Mouse (Mus musculus): ENCODE measurements at regions not wholly inside any gene's neighbourhood (a gene's known extent, or its start where the extent isn't known, plus 50 kb on each side); places are given as distances from the start of the nearest gene placed in this dataset.

DNA sequence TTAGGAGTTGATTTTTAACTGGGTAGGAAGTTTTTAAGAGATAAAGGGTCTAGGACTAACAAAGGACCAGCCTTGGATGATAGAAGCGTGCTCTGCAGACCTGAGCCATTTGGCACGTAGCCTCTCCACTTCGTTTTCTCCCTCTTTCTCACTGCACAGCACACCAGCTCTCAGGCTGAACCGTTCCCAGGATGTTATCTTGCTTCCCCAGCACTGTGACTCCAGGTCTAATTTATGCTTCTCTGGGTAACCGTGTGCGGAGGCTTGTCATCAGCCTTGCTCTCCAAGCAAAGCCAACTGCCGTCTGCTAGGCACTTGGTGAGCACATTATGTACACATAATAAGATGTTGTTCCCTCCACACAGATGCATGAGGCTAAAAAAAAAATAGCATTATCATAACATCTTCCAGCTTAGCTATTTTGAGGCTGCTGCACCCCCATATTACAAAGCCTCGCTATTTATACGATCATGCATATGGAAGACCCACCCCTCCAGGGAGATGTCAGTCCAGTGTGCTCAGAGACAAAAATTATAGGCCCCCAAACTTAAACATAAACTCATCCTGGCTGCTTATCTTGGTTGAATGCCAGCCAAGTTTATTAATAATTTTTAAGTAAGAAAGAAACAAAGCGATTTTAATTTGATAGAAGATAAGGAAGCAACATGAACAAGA is 210.3 kb upstream of the Actbl2 start:
- DNase-seq (ENCODE audit: low spot score): no peak
- intact Hi-C loops (cut with DNase I): no loop called here

DNA sequence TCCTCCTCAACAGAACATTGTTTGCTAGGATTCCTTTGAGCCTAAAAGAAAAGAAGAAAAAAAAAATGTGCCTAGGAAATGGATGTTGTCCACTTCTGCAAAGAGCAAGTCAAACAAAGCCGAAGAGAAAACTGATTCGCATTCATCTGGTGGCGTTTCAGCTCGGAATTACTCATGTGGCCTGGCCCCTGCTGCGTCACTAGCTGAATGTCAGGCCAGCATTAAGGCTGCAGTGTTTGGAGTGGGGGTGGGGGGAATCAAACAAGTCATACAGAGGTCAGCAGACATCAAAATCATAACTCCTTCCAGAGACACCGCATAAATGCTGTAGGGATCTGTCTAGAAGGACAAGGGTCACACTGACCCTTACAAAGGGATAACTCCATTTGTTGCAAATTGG is 204.7 kb upstream of the Actbl2 start:
- DNase-seq (ENCODE audit: low spot score): no peak
- intact Hi-C loops (cut with DNase I): no loop called here

DNA sequence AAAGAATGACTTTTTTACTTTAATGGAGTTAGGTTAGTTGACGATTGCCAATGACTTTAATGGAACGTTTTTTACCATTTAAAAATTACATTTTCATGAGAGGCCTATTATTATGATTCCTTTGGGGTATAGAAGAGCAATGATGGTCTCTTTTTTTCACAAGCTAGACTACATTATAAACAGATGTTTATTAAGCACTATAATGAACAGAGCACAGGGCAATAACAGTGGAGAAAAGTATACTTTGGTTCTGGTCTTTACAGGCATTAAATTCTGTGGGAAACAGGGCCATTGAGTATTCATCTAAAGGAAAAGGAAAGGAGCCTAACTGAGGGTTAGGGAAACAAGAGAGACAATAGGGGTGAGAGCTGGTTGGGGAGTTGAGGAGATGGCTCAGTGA is 199.0 kb upstream of the Actbl2 start:
- intact Hi-C loops (cut with DNase I): no loop called here
- DNase-seq (ENCODE audit: low spot score): no peak

DNA sequence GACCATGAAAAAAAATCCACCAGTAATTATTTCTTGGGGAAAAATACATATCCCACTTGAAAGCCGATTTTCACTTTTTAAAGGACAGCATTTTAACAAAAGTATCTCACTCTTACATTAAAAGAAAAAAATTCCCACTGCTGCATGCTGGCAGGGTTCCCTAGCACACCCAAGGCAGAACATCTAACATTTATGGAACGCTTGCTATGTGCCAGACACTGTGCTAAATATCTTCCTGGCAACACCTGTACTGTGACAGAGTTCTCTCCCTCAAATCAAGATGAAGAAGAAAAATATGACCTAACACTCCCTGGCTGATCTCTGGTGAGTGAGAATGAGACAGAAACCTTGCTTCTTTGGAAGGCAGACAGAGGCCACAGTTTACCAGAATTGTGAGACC is 167.1 kb upstream of the Actbl2 start:
- intact Hi-C loops (cut with DNase I): no loop called here
- no peak for DNase-seq (ENCODE audit: low spot score)

DNA sequence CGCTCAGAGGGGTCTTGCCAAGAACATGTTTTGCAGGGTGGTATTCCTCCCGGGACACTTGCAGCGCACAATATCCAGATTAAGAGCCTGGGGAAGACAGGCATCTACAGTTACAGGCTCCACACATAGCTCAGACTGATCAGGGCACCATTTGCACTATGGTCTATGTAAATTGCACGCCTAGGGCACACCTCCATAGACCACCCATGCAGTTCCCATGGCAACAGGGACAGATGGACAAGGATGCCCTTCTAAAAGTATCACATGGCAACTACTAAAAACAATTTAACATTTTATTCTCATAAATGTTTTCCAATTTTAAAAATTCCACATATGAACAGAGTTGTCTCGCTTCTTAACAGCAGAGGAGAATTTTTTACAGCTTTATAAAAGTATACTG is 158.7 kb upstream of the Actbl2 start:
- intact Hi-C loops (cut with DNase I): no loop called here
- DNase-seq (ENCODE audit: low spot score): no peak

DNA sequence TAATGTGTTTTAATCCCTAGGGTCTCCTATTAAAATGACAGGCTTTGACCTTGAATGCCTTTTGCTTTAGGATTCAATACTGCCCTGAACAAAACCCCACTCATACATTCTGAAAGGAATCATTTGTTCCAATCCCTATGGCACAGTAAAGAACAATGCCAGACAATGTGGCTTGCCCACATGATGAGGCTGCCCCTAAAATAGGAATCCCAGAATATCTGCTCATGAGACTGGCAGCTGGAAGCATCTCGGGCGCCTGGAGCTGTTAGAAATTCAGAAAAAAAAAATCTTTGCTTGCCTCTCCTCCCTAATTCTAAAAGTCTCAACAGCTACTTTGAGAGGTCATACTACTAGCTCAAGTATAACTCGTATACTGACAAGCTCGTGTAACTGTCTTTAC is 157.5 kb upstream of the Actbl2 start:
- intact Hi-C loops (cut with DNase I): no loop called here
- no peak for DNase-seq (ENCODE audit: low spot score)

DNA sequence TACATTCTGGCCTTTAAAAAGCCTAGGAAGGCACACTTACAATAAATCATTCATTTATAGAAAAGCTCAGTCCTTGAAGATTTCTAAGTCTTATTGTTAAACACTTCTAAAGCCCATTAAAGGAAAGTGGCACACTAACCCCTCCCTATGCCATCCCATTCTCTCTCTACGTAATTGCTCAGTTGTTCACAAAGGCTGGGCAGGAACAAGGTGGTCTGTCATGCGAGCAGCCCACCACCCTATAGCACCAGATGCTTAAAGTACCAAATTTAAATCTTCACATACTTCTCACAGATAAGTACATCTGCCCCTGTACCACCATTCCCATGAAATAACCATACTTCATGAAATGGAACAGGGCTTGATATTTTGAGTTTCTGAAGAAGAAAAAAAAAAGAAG is 156.1 kb upstream of the Actbl2 start:
- intact Hi-C loops (cut with DNase I): no loop called here
- no peak for DNase-seq (ENCODE audit: low spot score)

DNA sequence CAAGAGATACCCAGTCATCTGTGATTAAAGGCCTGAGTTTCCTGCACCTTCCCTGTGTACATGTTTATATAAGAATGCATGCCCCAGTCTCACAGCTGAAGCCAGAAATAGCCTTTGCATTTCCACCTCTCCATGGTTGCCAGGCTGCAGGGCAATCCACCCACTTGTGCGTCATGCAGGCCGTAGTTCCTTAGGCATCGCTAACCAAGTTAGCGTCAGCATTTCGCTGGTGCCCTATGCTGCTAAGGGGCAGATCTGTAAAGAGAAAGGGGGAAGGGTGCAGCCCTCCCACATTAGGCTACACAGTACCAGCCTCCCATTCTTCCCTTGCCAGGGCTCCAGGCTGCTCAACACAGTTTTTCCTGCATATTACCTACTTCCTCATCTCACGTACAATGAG is 155.6 kb upstream of the Actbl2 start:
- intact Hi-C loops (cut with DNase I): no loop called here
- DNase-seq (ENCODE audit: low spot score): no peak

DNA sequence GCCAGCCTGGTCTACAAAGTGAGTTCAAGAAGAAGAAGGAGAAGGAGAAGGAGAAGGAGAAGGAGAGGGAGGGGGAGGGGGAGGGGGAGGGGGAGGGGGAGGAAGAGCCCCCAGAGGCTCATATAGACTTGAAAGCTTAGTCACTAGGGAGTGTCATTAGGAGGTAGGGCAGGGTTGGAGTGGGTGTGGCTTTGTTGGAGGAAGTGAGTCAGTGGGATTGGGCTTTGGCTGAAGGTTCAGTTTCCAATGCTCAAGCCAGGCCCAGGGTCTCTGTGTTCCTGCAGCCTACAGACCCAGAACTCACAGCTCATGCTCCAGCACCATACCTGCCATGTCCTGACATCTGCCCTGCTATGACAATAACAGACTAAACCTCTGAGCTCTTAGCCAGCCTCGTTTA is 154.4 kb upstream of the Actbl2 start:
- intact Hi-C loops (cut with DNase I): no loop called here
- no peak for DNase-seq (ENCODE audit: low spot score)

DNA sequence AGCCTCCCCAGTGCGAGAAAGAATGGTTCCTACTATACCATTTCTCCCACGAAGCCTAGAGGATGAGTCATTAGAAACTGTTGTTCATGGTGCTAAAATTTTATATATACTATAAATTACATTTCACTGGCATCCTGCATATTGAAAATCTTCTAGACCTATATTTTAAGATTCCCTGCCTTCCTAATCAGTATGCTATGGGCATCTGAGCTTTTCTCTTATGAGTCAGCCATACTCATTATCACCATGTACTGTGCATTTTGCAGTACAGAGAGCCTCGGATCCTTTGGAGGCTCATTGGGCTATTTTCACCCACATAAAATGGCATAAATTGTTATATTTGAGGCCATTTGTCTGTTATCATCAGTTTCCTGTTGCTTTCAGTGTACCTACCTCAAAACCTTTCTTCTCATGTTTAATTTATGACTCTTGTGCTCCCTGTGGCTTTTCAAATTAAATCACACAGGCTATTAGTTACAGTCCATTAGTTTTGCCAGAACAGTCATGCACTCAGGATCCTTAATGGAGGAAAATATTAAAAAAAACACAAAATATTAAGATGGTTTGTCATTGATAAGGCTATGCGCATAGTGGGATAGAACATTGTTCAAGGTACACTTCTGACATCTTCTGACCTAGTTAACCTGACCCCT is 150.1 kb upstream of the Actbl2 start:
- intact Hi-C loops (cut with DNase I): no loop called here
- no peak for DNase-seq (ENCODE audit: low spot score)

DNA sequence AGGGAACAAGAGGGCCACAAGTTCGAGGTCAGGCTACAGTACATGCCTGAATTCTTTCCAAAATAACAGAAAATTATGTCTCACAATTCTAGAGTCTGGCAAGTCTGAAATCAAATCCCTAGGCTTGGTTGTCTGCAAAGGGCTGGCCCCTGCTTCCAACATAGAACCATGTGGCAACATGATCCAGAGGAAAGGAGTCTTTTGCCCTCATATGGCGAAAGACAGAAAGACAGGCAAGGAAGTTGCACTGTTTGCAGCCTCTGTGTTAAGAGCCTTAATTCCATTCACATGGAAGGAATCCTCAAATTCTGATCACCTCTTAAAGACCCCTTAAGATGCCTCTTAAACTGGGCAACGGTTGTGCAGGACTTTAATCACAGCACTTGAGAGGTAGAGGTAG is 123.7 kb upstream of the Actbl2 start:
- intact Hi-C loops (cut with DNase I): no loop called here
- DNase-seq (ENCODE audit: low spot score): no peak

DNA sequence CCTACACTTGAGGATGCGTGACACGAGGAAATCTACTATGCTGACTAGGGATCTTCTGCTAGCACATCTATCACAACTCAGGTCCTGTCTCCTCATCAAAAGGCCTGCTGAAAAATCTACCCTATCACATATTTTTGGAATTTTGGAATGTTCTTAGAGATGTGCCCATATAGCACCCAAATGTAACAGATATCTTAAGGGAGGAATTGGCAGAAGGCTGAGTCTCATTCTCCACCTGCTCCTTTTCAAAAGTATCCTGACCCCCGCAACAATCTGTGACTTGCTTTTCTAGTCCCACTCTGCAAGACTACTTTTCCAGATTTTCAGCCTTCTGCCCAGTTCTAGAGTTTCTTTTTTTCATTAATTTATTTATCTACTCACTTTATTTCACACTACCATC is 118.4 kb upstream of the Actbl2 start:
- DNase-seq (ENCODE audit: low spot score): no peak
- intact Hi-C loops (cut with DNase I): no loop called here

DNA sequence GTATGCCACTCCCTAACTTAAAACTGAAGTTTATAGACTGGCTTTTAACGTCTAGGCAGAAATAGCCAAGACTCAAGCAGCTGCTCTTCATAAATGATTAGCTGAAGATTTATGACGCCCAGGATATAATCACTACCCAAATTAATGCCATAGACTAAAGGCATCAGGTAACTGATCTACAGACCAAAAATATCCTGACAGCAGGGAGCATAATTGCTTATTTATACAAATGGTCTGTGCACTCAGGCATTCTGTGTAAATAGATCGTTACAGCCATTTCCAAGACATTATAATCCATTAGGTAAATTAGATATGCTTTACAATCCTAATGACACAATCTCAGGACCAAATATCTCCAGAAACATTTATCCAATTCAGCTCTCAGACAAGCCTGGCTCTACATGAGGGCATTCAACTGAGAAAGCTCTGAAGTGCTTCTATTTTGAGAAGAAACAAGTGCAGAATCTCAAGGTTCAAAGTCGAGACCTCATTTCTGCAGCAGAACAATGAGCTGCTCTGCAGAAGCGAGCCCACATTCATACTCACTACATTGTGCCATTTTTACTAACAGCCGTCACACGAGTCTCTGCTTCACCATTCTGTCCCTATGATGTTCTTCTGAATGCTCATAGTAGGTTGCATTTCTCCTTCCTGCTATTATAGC is 111.9 kb upstream of the Actbl2 start:
- DNase-seq (ENCODE audit: low spot score): no peak
- intact Hi-C loops (cut with DNase I): no loop called here

DNA sequence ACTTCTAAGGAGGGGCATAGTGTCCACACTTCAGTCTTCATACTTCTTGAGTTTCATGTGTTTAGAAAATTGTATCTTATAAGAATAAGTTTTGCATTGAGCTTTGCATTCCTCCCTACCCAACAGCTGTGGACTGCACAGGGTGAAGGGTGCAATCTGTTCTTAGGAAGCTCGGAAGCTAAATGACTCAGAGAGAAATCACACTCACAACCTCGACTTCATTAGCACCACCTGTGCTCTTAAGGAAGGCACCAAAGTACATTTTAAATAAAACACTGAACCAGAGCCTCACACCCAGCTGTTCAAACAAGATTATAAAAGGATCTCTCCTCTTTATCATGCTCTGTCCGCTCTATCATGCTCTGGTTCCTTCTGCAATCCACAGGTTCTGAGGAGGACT is 110.1 kb upstream of the Actbl2 start:
- DNase-seq (ENCODE audit: low spot score): no peak
- intact Hi-C loops (cut with DNase I): no loop called here

DNA sequence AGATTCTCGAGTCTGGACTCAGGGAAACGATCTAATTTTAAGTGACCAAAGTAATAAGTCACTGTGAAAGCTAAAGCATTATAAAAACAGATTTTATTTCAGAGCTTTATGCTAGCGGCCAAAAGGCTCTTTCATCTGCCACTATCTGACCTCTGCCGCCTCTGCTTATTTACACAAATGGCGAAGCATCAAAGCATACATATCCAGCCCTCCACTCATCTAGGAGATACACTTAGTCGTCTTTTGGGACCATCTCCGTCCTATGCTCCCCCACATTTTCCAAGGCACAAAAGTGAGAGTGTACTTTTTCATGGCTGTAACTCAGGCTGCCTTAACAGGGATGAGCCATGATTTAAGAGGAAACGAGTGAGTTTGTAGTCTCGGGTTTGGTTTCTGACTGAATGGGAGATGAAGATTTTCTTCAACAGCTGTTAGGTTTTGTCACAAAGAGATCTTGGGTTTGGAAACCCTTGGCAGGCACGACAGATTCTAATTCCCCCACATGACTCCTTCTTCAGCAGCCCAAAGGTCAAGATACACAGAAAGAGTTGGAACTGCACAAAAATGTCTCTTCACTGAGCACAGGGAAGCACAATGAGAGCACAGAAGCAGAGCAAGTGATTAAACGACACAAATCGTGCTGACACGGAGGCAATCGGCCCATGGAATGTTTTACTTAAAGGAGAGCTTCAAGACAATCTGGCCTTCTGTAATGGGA is 96.7 kb upstream of the Actbl2 start:
- intact Hi-C loops (cut with DNase I): no loop called here
- no peak for DNase-seq (ENCODE audit: low spot score)

DNA sequence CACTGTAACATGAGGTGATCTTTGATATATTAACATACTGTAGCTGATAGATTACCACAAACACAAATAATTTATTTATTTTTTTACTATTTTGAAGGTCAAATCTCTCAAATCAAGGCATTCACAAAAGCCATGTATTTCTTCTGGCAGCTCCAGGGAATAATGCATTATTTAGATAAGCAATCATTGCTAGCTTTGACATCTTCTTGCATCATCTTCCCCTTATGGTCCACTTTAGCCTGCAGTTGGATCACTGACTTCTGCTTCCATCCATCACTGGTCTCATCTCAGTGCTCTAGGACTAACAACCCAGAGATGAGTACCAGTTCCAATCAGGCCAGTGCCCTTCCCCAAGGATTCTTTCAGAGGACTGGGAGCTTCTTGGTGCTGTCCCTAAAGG is 95.3 kb upstream of the Actbl2 start:
- DNase-seq (ENCODE audit: low spot score): no peak
- intact Hi-C loops (cut with DNase I): no loop called here

DNA sequence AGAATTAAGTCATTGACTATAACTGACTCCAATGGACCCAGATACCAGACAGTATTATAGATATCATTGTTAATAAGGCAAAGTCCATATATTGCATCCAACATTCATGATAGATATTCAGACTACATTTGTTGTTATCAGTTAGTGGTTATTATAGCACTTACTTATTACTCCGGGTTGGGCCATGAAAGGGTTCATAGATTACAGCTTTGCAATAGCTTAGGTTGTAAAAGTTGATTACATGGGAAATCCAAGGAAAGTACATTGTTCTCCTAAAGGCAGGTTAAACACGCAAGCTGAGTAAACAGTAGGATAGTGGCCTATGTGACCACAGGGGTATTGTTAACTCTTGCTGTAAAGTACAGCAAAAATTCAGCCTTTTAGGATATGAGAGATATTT is 89.3 kb upstream of the Actbl2 start:
- intact Hi-C loops (cut with DNase I): no loop called here

DNA sequence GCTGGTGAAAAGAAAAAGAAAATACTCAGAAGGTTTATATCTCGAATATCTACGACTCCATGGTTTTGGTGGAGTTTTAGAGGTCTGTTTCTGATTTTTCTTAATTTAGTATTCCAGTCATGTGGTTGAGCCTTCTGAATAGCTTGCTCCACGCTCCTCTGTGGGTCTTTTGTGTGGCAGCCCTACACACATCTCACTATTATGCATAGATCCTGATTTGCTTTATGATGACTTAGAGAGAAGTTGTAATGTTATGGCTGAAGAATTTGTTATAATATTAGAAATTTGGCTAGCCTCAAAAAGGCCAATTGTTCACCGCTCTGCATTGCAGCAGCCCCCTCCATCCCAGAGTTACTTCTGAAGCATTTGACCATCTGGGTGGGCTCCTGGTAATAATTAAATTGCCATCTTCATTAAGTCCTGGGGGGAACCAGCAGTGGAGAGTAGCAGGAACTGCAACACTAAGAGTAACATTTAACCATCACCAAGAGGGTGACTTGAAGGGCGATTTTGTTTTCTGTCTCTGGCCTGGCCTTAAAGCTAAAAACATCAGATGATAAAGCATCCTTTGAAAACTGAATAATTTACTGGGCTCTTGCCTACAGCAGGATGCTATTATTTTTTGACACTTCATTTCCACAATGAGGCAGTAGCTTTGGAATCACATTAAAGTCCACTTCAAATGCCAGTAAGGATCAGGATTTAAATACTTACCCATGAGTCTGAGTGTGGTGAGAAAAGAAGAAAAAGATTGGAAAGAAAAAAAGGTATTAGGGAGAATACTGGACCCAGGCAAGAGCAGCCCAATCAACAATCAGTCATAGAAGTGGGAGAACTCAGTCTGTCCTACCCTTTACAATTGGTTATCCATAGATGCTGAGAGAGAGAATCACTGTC is 84.3 kb upstream of the Actbl2 start:
- intact Hi-C loops (cut with DNase I): no loop called here
- no peak for DNase-seq (ENCODE audit: low spot score)

More for the DNA sequence above, 89.3 kb upstream of the Actbl2 start:
- DNase-seq (ENCODE audit: low spot score): no peak

DNA sequence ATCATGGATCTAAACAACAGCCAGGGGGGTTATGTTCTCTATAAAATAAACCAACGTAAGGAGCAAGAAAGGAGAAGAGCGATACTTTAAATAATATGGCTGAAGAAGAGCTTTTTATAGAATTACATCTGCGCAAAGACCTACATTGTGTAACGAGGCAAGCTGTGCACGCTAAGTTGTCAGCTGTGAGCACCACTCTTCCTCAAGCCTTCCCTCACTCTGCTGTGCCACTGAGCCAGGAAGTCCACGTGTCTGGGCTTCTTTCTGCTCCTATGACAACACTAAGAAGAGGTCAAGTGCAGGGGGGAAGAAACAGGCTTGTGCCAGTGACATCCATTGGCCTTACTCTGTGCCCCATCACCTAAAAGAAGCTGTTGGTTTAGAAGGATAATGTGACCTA is 75.6 kb upstream of the Actbl2 start:
- no peak for DNase-seq (ENCODE audit: low spot score)
- intact Hi-C loops (cut with DNase I): no loop called here

DNA sequence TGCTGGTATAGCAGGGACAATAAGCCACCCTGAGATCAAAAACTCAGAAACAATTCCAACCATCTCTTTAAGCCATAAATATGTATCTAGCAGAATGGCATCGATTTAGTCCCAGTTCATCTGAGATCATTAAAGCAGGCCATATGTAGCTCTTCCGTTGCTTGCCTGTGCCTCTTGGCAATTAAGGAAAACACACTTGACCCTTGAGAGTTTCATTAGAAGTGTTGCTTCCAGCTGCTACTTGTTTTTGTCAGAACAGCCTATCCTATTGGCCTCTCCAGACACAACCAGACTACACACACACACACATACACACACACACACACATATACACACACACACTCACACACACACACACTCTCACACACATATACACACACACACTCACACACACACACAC is 71.5 kb upstream of the Actbl2 start:
- no peak for DNase-seq (ENCODE audit: low spot score)
- intact Hi-C loops (cut with DNase I): no loop called here

All from heart, postnatal 25 days (tissue).